ENCODE assay signal across 10 mouse cellular contexts in the genomic region with DNA sequence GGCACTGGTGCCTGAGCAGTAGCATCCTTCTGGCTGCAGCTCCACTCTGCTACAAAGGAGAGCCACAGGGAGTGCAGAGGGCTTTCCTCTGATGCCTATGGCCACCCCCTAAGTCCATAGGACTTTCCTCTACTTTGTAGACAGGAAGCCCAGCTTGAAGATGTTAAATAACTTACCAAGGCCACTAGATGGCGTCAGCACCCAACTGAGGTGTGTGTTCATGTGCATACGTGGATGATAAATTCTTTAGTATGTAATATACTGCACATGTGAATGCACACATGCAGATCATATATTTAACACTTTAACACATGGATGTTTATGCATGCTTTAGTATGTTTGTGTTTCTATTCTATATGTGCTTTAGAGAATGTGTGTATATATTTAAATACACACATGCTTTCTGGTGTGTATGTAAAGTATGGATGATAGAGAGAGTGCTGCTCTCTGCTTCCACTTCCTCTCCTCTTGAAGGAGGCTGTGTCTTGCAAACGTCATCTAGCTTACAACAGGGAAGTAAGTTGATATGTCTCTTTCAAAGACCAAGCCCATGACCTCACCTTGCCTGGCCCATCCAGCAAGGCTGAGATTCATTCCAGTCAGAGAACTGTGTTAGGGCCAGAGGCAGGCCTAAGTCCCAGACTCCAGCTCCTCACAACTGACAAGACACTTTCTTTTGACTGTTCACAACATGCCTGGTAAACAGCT. TPM values are rescaled to one million over a fixed set of nuclear protein-coding genes. Genes with fewer than 3 reads are reported as not detected.
A peak's percentile ranks its signal among the peaks of the same experiment; 100 is the strongest.
DNase-seq lines count a peak whose midpoint lies in the region; ATAC-seq and TF ChIP-seq lines count a peak whose summit lies in the region.
"Had no signal": no experiment of that assay in that cellular context is flagged by ENCODE, and none has a peak within 500 bp of the region (broad histone marks: within the 10 kb centered on the region; RNA-seq: fewer than 3 reads in every experiment).

No protein-coding gene starts in this region.

- peak; percentile 59 for TF ChIP-seq CTCF in gastrocnemius, adult 2 months (IDR thresholded peaks at IDR 0.05)

- ATAC-seq in granulocyte monocyte progenitor cell, adult 5-6 weeks (replicated peaks; ENCODE audit: poor library complexity, severe bottlenecking), result peak; percentile 89
- ATAC-seq in erythroblast, adult 5-6 weeks (replicated peaks; ENCODE audit: low FRiP score, poor library complexity, severe bottlenecking), result no peak
- ATAC-seq: hindbrain, embryonic 16.5 days had no signal

- no peak for DNase-seq in gastrocnemius, adult 2 months
- DNase-seq in gastrocnemius, postnatal 25 days, result no peak
- DNase-seq in 3T3-L1 (ENCODE audit: low read depth, low spot score) (peak; percentile 73), MEL-GATA-1-ER (ENCODE audit: extremely low read depth, low read depth) (peak; percentile 57)
- DNase-seq in frontal cortex, postnatal 10 days (ENCODE audit: low spot score in 2 of 2), result no peak
- no peak for DNase-seq in lung, postnatal 25 days (ENCODE audit: low spot score)

- no peak overlapping the region for H3K4me3 ChIP-seq in gastrocnemius, adult 2 months
- H3K4me3 ChIP-seq: limb, embryonic 12.5 days had no signal

- H3K27ac ChIP-seq in gastrocnemius, adult 2 months, result no peak overlapping the region
- H3K27ac ChIP-seq: limb, embryonic 12.5 days had no signal

- intact Hi-C loops in gastrocnemius, adult 2 months (cut with DNase I), result no loop called here

RNA-seq across cellular contexts. Expression of gene Spesp1, which starts 28.1 kb away (rescaled TPM):
- total RNA-seq in gastrocnemius, adult 2 months (2021), result not detected
- total RNA-seq in gastrocnemius, postnatal 25 days (2021), result not detected
- total RNA-seq in granulocyte monocyte progenitor cell, adult 5-6 weeks (2014; fragmentation: Nextera tagmentation), result not detected in 2 replicates
- not detected in 2 replicates for total RNA-seq in granulocyte monocyte progenitor cell, adult 5-6 weeks (2017)
- total RNA-seq in erythroblast, adult 5-6 weeks (2015; ENCODE audit: low replicate concordance), result not detected in 2 replicates
- not detected in 2 replicates for total RNA-seq in erythroblast, adult 5-6 weeks (2017; ENCODE audit: low replicate concordance)

Comparison
In these comparisons a context has a peak if more than half of its experiments do, and no peak if none do; other contexts are left out.
1. DNase-seq: peak in 3T3-L1 (single experiment) and MEL-GATA-1-ER (single experiment); none in gastrocnemius, adult 2 months (single experiment), gastrocnemius, postnatal 25 days (single experiment), frontal cortex, postnatal 10 days (0 of 2) and lung, postnatal 25 days (single experiment).